Mouse (Mus musculus) midbrain, postnatal 0 days (tissue): Measurements from ENCODE around the gene Uck2. TPM values are rescaled to one million over a fixed set of nuclear protein-coding genes. Genes with fewer than 3 reads are reported as not detected.

Source experiments
- ATAC-seq: fragments of 200-750 bp; cut with Nextera tagmentation; 2 replicates; pipeline ENCODE4 v1.8.0; 2017; ENCODE audit warnings: moderate number of reproducible peaks, mild to moderate bottlenecking, moderate TSS enrichment, moderate library complexity; ENCODE audit not compliant: low FRiP score
- DNase-seq: peaks from one replicate; pipeline ENCODE4 v3.0.0-alpha.2; 2015; ENCODE audit warnings: low spot score
- H3K27ac ChIP-seq: fragments of 300-500 bp; sonication (generic); 2 replicates; pipeline ENCODE4 v1.5.1; 2014; ENCODE audit warnings: low read depth, mild to moderate bottlenecking, low read length, mixed read lengths
- H3K27me3 ChIP-seq: fragments of 300-500 bp; sonication (generic); 2 replicates; pipeline ENCODE4 v1.6.1; 2014; ENCODE audit warnings: low read length, control low read depth, mixed read lengths; ENCODE audit not compliant: insufficient read depth
- H3K36me3 ChIP-seq: fragments of 300-500 bp; sonication (generic); 2 replicates; pipeline ENCODE4 v1.6.1; 2014; ENCODE audit warnings: low read length, control low read depth, mixed read lengths; ENCODE audit not compliant: insufficient read depth
- H3K4me1 ChIP-seq: fragments of 300-500 bp; sonication (generic); 2 replicates; pipeline ENCODE4 v1.6.1; 2014; ENCODE audit warnings: mild to moderate bottlenecking, control low read depth, antibody characterized with exemption, low read length, mixed read lengths; ENCODE audit not compliant: insufficient read depth
- H3K4me2 ChIP-seq: fragments of 300-500 bp; sonication (generic); 2 replicates; pipeline ENCODE4 v1.6.1; 2014; ENCODE audit warnings: low read depth, mild to moderate bottlenecking, low read length, mixed read lengths; ENCODE audit not compliant: poor library complexity, severe bottlenecking
- H3K4me3 ChIP-seq: fragments of 300-500 bp; sonication (generic); 2 replicates; pipeline ENCODE4 v1.5.1; 2014; ENCODE audit warnings: low read depth, mild to moderate bottlenecking, low read length, moderate library complexity
- H3K9ac ChIP-seq: fragments of 300-500 bp; sonication (generic); replicated peaks from 2 replicates; pipeline ENCODE4 v1.6.1; 2014; ENCODE audit warnings: mild to moderate bottlenecking, low read length, moderate library complexity, mixed read lengths; ENCODE audit not compliant: poor library complexity, severe bottlenecking
- H3K9me3 ChIP-seq: fragments of 300-500 bp; sonication (generic); 2 replicates; pipeline ENCODE4 v1.6.1; 2016; ENCODE audit warnings: low read length, control low read depth
- CTCF ChIP-seq: IDR thresholded peaks from 2 replicates; pipeline ENCODE4 v1.5.1; 2016; ENCODE audit warnings: antibody characterized with exemption, mild to moderate bottlenecking
- WGBS: fragments of 180-500 bp; shearing (Covaris S2); extraction: QIAGEN DNeasy Blood & Tissue Kit; methylation state at CpG from one replicate; pipeline ENCODE4 v1.1.7; 2014; 5-methylcytosine and 5-hydroxymethylcytosine counted together
- polyA plus RNA-seq: library from polyadenylated mRNA; unstranded; fragments of >200 nt; fragmentation: Nextera tagmentation; extraction: Ambion mirVana; gene quantifications from 2 replicates; pipeline ENCODE4 v1.2.1, GENCODE M21; 2015
- total RNA-seq: library from RNA; depleted of rRNA; stranded (reverse); fragments of >200 nt; gene quantifications from 2 replicates; pipeline ENCODE4 v1.2.3, GENCODE M21; 2014

Gene Uck2
- total and polyA plus RNA-seq, 2 experiments from 2014 or later: 42.7 to 74.2 TPM

DNA sequence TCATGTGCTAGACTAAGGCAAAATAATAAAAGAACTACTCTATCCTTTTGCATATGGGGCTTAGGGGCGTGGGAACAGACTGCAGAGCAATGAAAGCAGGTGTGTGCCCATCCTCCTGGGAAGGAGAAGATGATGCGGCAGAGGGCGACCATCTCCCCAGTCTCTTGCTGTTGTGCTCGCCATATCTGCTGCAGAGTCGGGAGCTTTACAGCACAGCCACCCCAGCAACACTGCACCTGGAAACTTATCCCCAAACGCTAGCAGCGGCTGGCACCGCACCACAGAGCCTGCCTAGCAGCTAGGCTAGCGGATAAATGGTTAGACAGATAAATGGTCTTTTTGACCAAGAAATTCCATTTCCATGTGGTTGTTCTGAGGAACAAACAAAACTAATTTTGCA lies 37.2 kb downstream of the Uck2 start:
- Histone ChIP-seq H3K9me3 (no peaks in the 10 kb centered on the region), H3K4me3 (no peak overlapping the region), H3K27me3 (no peaks in the 10 kb centered on the region), H3K4me1 (peaks cover 4% of the 10 kb centered on the region; the same call in 1 of the 2 replicates), H3K4me2 (no peak overlapping the region), H3K36me3 (no peaks in the 10 kb centered on the region), H3K27ac (no peak overlapping the region), H3K9ac (no peak overlapping the region)
- WGBS: 67% methylated on average over 9 of the region's 9 CpGs
- DNase-seq (no peak), ATAC-seq (no peak)
- TF ChIP-seq CTCF: no peak

GRCm38 (mm10) chr1:167246976-167247375 lies 38.1 kb downstream of the Uck2 start:
- H3K27me3 ChIP-seq: no peaks in the 10 kb centered on the region
- no peaks in the 10 kb centered on the region for H3K9me3 ChIP-seq
- H3K27ac ChIP-seq: no peak overlapping the region
- peak; percentile 40 for DNase-seq
- TF ChIP-seq CTCF: no peak
- peaks cover 4% of the 10 kb centered on the region; the same call in 1 of the 2 replicates for H3K4me1 ChIP-seq
- no peak for ATAC-seq
- H3K9ac ChIP-seq: no peak overlapping the region
- H3K4me2 ChIP-seq: no peak overlapping the region
- 59% methylated on average over 8 of the region's 8 CpGs for WGBS
- no peaks in the 10 kb centered on the region for H3K36me3 ChIP-seq
- H3K4me3 ChIP-seq: no peak overlapping the region

DNA sequence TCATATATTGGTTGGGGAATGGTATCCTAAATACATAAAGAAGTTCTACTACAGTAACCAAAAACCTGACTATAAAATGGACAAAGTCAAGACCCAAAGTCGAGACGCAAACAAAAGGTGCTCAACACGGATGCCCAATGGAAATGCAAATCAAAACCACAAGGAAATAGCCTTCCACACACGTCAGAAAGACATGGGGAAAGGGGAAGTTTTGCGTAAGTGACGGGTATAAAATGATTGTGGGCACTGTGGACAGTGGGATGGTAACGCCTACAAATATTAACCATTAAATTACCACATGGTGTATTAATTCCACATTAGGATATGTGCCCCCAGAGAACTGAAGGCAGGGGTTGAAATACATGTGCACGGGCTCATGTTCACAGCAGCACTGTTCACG lies 38.8 kb downstream of the Uck2 start:
- H3K36me3 ChIP-seq: no peaks in the 10 kb centered on the region
- 83% methylated on average over 9 of the region's 9 CpGs for WGBS
- no peak overlapping the region for H3K4me3 ChIP-seq
- H3K4me2 ChIP-seq: no peak overlapping the region
- H3K9me3 ChIP-seq: no peaks in the 10 kb centered on the region
- no peak overlapping the region for H3K9ac ChIP-seq
- no peak overlapping the region for H3K27ac ChIP-seq
- H3K27me3 ChIP-seq: no peaks in the 10 kb centered on the region
- no peak for DNase-seq
- H3K4me1 ChIP-seq: peaks cover 4% of the 10 kb centered on the region; the same call in 1 of the 2 replicates
- no peak for TF ChIP-seq CTCF
- ATAC-seq: no peak

DNA sequence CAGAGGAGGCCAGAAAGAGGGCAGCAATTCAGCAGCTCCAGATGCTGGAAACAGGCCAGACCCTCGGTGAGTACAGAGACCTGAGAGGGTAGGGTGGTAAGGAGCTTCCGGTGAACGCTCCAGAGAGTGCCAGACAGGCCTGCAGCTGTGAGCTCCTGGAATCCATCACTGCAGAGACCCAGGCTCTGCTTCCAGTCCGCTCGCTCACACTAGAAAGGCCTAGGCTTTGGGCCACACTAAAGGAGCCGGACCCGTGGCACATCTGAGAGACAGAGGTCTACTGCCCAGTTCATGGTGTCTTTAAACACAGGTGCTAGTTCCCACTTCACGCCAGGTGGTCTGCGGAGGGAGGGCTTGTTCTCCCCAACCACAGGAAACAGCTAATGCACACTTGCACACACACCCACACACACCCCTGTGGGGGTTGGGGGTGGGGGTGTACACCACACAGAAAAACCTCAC lies 39.9 kb downstream of the Uck2 start:
- WGBS: 74% methylated on average over 9 of the region's 9 CpGs
- no peak for TF ChIP-seq CTCF
- no peaks in the 10 kb centered on the region for H3K9me3 ChIP-seq
- no peak overlapping the region for H3K27ac ChIP-seq
- H3K27me3 ChIP-seq: no peaks in the 10 kb centered on the region
- ATAC-seq (no peak), DNase-seq (no peak)
- peaks cover 7% of the 10 kb centered on the region; the same call in 1 of the 2 replicates for H3K4me1 ChIP-seq
- no peak overlapping the region for H3K4me2 ChIP-seq
- no peak overlapping the region for H3K4me3 ChIP-seq
- H3K9ac ChIP-seq: no peak overlapping the region
- H3K36me3 ChIP-seq: no peaks in the 10 kb centered on the region

DNA sequence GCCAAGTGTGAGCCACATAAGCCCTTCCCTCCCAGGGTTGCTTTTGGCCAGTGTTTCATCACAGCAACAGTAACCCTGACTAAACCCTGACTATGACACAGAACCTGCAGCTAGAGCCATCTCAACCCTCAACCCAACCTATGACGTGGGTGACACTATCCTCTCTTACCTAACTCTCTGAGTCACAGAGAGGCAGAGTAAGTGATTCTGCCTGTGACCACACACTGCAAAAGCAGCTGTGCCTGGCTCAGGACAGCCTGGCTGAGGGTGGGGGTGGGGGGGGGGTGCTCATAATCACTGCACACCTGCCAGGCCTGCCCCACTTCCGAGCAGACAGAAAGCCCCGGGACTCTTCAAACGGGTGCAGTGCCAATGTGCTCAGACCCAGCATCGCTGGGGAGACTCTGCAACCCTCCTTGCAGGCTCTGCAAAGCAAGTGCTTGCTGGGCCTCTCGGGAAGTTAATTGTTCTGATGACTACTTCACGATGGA lies 42.9 kb downstream of the Uck2 start:
- no peaks in the 10 kb centered on the region for H3K9me3 ChIP-seq
- DNase-seq: no peak
- no peaks in the 10 kb centered on the region for H3K27me3 ChIP-seq
- ATAC-seq: no peak
- H3K36me3 ChIP-seq: no peaks in the 10 kb centered on the region
- no peak for TF ChIP-seq CTCF
- 35% methylated on average over 7 of the region's 7 CpGs for WGBS
- no peak overlapping the region for H3K9ac ChIP-seq
- no peak overlapping the region for H3K4me2 ChIP-seq
- H3K27ac ChIP-seq: no peak overlapping the region
- no peak overlapping the region for H3K4me3 ChIP-seq
- H3K4me1 ChIP-seq: peaks cover 3% of the 10 kb centered on the region; the same call in 1 of the 2 replicates

DNA sequence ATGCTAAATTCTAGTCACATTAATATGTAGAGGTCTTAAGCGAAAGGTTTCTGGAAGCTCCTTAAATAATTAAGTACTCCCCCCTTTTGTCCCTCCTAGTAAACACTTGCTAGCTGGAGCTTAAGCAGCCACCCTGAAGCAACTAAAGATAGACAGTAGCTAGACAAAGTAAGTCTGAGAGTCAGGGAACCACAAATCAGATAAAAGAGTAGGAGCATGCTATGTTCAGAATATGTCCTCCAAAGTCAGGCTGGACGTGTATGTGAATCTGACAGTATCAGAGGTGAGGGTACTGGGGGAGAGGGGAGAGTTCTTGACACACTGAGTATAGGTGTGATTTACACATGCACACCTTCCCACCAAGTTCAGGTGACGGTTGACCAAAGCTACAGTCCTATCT lies 43.6 kb downstream of the Uck2 start:
- no peaks in the 10 kb centered on the region for H3K36me3 ChIP-seq
- DNase-seq (no peak), ATAC-seq (no peak)
- no peak overlapping the region for H3K27ac ChIP-seq
- TF ChIP-seq CTCF: no peak
- no peak overlapping the region for H3K4me3 ChIP-seq
- no peak overlapping the region for H3K9ac ChIP-seq
- H3K4me2 ChIP-seq: no peak overlapping the region
- no peaks in the 10 kb centered on the region for H3K9me3 ChIP-seq
- H3K4me1 ChIP-seq: peaks cover 3% of the 10 kb centered on the region; the same call in 1 of the 2 replicates
- H3K27me3 ChIP-seq: no peaks in the 10 kb centered on the region
- 59% methylated on average over 3 of the region's 3 CpGs for whole genome bisulfite sequencing
